Mouse (Mus musculus) bone marrow macrophage, adult 2 months (primary cell): ENCODE measurements around the gene Aacs. TPM values are rescaled to one million over a fixed set of nuclear protein-coding genes. Genes with fewer than 3 reads are reported as not detected.

Source experiments
- H3K27ac ChIP-seq: 2 replicates; pipeline ENCODE4 v1.5.1; 2012; ENCODE audit warnings: low read depth, low read length; ENCODE audit not compliant: insufficient read depth
- H3K4me1 ChIP-seq: 2 replicates; pipeline ENCODE4 v1.6.1; 2012; ENCODE audit warnings: low read length; ENCODE audit not compliant: control insufficient read depth, insufficient read depth
- H3K4me3 ChIP-seq: 2 replicates; pipeline ENCODE4 v1.5.1; 2012; ENCODE audit warnings: mild to moderate bottlenecking, low read length, moderate library complexity; ENCODE audit not compliant: insufficient read depth
- CTCF ChIP-seq: IDR thresholded peaks from 2 replicates; pipeline ENCODE4 v1.5.1; 2012; ENCODE audit warnings: low read depth, mild to moderate bottlenecking, low read length, moderate library complexity
- POLR2A ChIP-seq: IDR thresholded peaks from 2 replicates; pipeline ENCODE4 v1.6.1; 2012; ENCODE audit warnings: mild to moderate bottlenecking, low read depth, low read length, borderline replicate concordance
- polyA plus RNA-seq: library from polyadenylated mRNA; stranded (reverse); fragments of >200 nt; gene quantifications from 2 replicates; pipeline ENCODE4 v1.2.4, GENCODE M21; 2012; ENCODE audit not compliant: missing spikeins, insufficient read depth, insufficient read length

The Aacs gene
- polyA plus RNA-seq, 1 experiment, result 10.3 TPM

GRCm38 (mm10) chr5:125507582-125507981, 32.0 kb downstream of the Aacs start:
- no peak for TF ChIP-seq POLR2A
- 0 out of 2 replicates have a peak, but pooled peaks have one; percentile 16 for TF ChIP-seq CTCF
- H3K27ac ChIP-seq, result no peak overlapping the region
- H3K4me3 ChIP-seq, result no peak overlapping the region
- H3K4me1 ChIP-seq, result no peaks in the 10 kb centered on the region

DNA sequence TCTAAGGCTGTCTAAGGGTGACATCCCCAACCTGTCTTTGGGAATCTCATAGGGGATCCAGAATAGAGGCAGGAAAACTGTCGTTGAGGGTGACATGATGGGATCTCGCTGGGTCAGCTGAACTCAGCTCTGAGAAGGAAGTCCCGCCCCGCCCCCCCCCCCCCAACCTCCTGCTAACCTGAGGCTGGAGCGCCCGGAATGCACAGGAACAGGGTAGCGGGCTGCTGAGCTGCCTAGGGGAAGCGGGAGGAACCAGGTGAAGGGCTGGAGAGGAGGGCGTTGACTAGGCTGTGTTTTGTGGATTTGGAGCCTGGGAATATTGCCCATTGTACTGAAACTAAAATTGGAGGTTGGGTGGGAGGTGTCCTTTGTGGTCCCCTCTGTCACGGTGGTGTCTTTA, 32.4 kb downstream of the Aacs start:
- TF ChIP-seq CTCF (no peak), POLR2A (no peak)
- Histone ChIP-seq H3K27ac (no peak overlapping the region), H3K4me3 (no peak overlapping the region), H3K4me1 (no peaks in the 10 kb centered on the region)

DNA sequence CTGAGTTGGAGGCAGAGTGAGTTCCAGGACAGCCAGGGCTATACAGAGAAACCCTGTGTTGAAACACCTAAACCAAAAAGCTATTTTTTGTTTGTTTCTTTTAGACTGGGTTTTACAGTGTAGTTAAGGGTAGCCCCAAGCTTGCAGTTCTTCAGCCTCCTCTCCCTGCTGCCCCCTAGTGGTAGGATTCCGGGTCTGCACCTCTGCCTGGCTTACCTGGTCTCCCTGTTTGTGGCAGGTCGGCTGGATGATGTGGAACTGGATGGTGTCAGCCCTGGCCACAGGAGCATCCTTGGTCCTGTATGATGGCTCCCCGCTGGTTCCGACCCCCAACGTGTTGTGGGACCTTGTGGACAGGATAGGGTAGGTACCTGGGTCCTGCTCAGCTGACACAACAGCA, 33.9 kb downstream of the Aacs start:
- H3K4me3 ChIP-seq, result no peak overlapping the region
- H3K27ac ChIP-seq, result no peak overlapping the region
- no peaks in the 10 kb centered on the region for H3K4me1 ChIP-seq
- no peak for TF ChIP-seq POLR2A
- peak; percentile 84 for TF ChIP-seq CTCF

DNA sequence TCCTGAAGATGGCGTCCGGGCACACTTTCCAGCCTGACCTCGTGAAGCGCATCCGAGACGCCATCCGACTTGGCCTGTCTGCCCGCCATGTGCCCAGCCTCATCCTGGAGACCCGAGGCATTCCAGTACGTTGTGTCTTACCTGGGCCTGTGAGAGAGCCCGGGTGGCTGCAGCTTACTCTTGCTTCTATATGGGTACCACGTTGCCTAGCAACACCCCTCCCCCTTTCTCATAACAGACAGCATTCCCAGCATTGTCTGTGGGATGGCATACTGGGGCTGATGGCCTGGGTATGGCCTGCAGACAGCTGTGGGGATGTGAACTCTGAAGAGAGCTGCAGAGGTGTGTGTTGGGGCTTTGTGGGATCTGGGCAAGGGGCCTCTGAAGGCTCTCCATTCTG, 39.4 kb downstream of the Aacs start:
- TF ChIP-seq POLR2A (no peak), CTCF (no peak)
- Histone ChIP-seq H3K4me3 (no peak overlapping the region), H3K4me1 (no peaks in the 10 kb centered on the region)

DNA sequence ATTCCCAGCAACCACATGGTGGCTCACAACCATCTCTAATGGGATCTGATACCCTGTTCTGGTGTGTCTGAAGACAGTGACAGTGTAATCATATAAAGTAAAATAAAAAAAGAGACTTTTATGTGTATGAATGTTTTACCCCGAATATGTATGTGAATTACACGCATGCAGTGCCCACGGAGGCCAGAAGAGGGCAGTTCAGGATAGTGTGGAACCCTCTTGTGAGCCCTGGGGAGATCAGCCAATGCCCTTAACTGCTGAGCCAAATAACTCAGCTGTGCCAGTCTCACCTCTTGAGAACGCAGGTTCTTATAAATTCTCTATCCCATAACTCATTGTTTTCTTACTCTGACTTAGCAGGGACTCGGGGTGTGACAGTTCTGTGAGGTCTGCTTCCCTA, 43.0 kb downstream of the Aacs start:
- Histone ChIP-seq H3K4me1 (peaks cover 17% of the 10 kb centered on the region), H3K4me3 (no peak overlapping the region), H3K27ac (no peak overlapping the region)
- TF ChIP-seq POLR2A (no peak), CTCF (peak; percentile 35; the same call in 1 of the 2 replicates)

More for the DNA sequence above, 39.4 kb downstream of the Aacs start:
- no peak overlapping the region for H3K27ac ChIP-seq

DNA sequence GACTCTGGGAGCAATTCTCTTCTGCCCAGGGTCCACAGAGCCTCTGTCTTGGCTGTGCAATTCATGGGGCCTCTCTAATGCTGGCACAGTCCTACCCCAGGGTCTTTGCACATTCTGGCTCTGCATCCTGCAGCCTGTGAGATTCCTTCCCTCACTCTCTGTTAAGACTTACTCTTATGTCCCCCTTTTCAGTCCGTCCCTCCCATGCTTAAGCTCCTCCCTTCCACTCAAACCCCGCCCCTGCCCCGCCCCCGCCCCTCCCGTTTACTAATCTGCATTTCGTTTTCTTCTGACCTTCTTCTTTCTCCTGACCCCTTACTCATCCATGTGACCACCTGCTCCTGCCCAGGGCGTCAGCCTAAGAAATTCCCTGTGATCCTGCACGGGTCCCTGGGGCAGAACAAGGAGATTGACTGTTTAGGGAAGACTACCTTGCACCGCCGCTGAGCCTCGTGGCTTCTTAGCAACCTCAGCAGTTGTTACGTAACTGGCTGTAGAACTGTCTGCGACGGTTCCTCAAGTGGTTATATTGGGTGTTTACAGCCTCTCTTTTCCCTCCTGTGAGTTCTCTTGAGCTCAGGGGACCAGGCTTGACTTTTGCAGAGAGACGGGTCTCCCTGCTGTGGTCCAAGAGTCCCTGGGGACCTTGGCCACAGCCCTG, 45.4 kb downstream of the Aacs start:
- Histone ChIP-seq H3K4me1 (peaks cover 17% of the 10 kb centered on the region), H3K27ac (peak overlapping the region; percentile 83), H3K4me3 (peak overlapping the region; percentile 66)
- TF ChIP-seq CTCF (no peak), POLR2A (no peak)

DNA sequence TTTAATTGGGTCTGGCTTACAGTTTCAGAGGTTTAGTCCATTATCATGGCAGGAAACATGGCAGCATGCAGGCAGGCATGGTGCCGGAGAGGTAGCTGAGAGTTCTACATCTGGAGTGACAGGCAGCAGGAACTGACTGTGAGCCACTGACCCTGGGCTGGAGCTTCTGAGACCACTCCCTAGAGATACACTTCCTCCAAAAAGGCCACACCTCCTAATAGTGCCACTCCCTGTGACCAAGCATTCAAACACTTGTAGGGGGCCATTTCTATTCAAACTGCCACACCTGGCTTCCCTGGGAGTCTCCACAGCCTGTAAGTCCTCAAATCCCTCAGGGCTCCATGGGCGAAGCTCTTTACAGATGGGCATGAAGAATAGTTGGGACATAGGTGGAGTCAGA, 47.7 kb downstream of the Aacs start:
- Histone ChIP-seq H3K4me1 (peaks cover 17% of the 10 kb centered on the region), H3K4me3 (no peak overlapping the region), H3K27ac (no peak overlapping the region)
- TF ChIP-seq POLR2A, result no peak
- TF ChIP-seq CTCF, result no peak

GRCm38 (mm10) chr5:125525516-125525915, 49.9 kb downstream of the Aacs start:
- Histone ChIP-seq H3K27ac (no peak overlapping the region), H3K4me1 (peaks cover 17% of the 10 kb centered on the region), H3K4me3 (no peak overlapping the region)
- TF ChIP-seq CTCF (peak; percentile 27; the same call in 1 of the 2 replicates), POLR2A (no peak)

DNA sequence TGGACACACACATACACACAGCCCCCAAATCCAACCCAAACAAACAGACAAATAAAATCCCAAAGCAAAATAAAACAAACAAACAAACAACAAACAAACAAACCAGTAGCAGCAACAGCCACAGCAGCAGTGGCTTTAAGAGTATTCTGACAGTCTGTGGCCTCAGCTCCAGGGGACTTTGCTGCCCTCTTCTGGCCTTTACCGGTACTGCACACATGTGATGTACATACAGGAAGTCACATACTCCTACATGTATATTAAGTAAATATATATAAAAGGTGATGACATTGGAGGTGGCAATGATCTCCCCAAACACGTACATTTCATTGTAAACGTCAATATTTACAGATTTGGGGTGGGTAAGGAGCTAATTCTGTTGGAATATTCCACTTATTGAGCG, 50.9 kb downstream of the Aacs start:
- H3K4me3 ChIP-seq, result no peak overlapping the region
- H3K4me1 ChIP-seq, result peaks cover 15% of the 10 kb centered on the region
- TF ChIP-seq POLR2A (no peak), CTCF (peak; percentile 63)
- H3K27ac ChIP-seq, result no peak overlapping the region

DNA sequence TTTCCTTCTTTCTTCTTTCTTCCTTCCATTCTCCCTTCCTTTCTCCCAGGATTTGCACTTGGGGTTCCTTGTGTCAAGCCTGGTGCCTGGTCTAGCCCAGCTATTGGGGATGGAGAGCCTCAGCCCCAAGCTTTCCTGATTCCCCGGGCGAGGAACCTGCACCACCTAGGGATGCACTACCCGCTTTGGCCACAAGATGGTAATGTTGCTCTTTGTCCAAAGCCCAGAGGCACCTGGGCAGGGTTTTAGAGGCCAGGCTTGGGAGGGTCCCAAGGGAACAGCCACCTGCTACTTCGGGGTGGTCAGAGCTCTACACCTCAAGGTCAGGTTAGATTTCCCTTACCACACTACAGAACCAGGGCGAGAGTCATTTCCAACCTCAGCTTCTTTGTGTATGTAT, 53.5 kb downstream of the Aacs start:
- Histone ChIP-seq H3K4me1 (no peaks in the 10 kb centered on the region), H3K27ac (no peak overlapping the region), H3K4me3 (no peak overlapping the region)
- TF ChIP-seq CTCF, result peak; percentile 84
- TF ChIP-seq POLR2A, result no peak

GRCm38 (mm10) chr5:125531634-125532033, 56.0 kb downstream of the Aacs start, which contains the start of gene Tmem132b:
Tmem132b (plus strand) TSS chr5:125531774.
- no peak for TF ChIP-seq POLR2A
- TF ChIP-seq CTCF, result no peak
- Histone ChIP-seq H3K27ac (no peak within 1 kb of the TSS), H3K4me1 (no peaks in the 10 kb centered on the region), H3K4me3 (no peak within 1 kb of the TSS)

GRCm38 (mm10) chr5:125532191-125532544, 56.6 kb downstream of the Aacs start:
- no peak for TF ChIP-seq CTCF
- TF ChIP-seq POLR2A, result no peak
- no peak overlapping the region for H3K27ac ChIP-seq
- H3K4me1 ChIP-seq, result no peaks in the 10 kb centered on the region
- no peak overlapping the region for H3K4me3 ChIP-seq
